Mouse (Mus musculus) stomach, postnatal 0 days (tissue): Measurements from ENCODE around the gene Shld1.

Experiments
- CTCF ChIP-seq: IDR thresholded peaks from 2 replicates; pipeline ENCODE4 v1.5.1; 2016; ENCODE audit warnings: antibody characterized with exemption, low read depth, mild to moderate bottlenecking, moderate library complexity
- EP300 ChIP-seq: optimal IDR thresholded peaks from 2 replicates; pipeline ENCODE3; 2016; ENCODE audit warnings: antibody characterized with exemption

- TF ChIP-seq CTCF: no peak
- TF ChIP-seq EP300: no peak
These were observed 3.0 kb downstream of the Shld1 start for GRCm38 (mm10) chr2:132689569-132690231.
